Mouse (Mus musculus): Measurements from ENCODE around the gene Ppme1. TPM values are rescaled to one million over a fixed set of nuclear protein-coding genes. Genes with fewer than 3 reads are reported as not detected.

Gene Ppme1
- polyA plus RNA-seq, 1 experiment from 2014 or later = 79.5 TPM

DNA sequence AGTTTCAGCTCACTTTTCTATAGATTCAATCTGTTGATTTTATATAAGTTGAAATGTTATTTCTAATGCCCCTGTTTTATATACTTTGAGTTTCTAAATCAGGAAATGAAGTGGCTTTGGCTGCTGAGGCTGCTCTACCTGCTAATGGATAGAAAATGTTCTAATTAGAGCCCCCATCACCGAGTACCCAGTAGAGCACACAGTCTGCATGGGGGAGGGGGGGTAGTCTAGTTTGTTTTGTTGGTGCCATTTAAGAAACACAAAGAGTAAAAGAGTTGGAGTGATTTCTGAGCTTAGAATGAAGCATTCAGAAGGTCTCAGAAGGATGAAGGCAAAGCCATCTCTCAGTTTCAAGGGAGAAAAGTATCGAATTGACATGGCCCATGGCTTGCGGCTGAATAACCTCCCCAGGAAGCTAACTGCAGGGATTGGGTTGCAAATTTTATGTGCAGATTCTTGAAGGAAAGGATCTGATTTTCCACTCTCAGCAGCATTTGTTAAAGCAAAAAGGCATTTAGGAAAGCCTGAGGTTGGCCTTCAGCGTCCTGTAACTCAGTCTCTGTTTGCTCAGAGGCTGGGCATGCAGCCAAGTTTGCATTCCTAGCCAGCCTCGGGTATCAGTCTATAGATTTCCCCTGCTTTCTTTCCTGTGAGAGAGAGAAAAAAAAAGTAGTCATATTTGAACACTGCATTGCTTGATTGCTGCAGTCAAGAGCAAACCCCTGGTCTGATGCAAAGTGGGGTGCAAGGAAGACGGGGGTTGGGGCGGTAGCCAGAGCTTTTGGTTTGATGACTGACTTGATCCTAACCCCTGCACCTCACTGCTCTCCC lies 84.1 kb downstream of the Ppme1 start:
- Histone ChIP-seq H3K4me3 (ENCODE audit: low read length) (peak overlapping the region; percentile 25), H3K4me1 (ENCODE audit: insufficient read depth, low read length) (peaks cover 25% of the 10 kb centered on the region), H3K27me3 (ENCODE audit: insufficient read depth, low read length) (peaks cover 3% of the 10 kb centered on the region; the same call in 1 of the 2 replicates), H3K36me3 (ENCODE audit: insufficient read depth, low read length) (no peaks in the 10 kb centered on the region), H3K9me3 (ENCODE audit: low read length) (no peaks in the 10 kb centered on the region; the same call in 1 of the 2 replicates), H3K4me2 (replicated peaks; ENCODE audit: low read depth, low read length) (peak overlapping the region; percentile 49), H3K9ac (replicated peaks; ENCODE audit: low read length) (peak overlapping the region; percentile 43), H3K27ac (ENCODE audit: low read length) (peak overlapping the region; percentile 97)
- ATAC-seq (ENCODE audit: low FRiP score, low TSS enrichment) = peak; percentile 86
- WGBS = 5% methylated on average over 7 of the region's 7 CpGs

DNA sequence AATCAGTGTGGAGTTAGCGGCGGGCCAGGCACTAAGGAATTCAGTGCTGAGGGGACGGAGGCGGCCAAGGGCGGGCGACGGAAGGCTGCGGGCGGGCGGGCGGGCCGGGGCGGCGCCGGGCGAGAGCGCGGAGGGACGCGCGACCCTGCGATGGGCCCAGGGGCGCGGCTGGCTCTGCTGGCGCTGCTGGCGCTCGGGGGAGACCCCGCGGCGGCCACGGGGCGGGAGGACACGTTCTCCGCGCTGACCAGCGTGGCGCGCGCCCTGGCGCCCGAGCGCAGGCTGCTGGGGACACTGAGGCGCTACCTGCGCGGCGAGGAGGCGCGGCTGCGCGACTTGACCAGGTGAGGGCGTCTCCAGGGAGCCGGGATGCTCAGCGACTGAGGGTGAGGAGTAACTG lies 86.7 kb downstream of the Ppme1 start, which contains the start of gene P4ha3:
Gene P4ha3, plus strand, starts transcription at position 138 of the 400 bp plus-strand sequence.
- no peaks in the 10 kb centered on the region; the same call in 1 of the 2 replicates for H3K9me3 ChIP-seq (ENCODE audit: low read length)
- peak within 1 kb of the TSS; percentile 59 for H3K4me3 ChIP-seq (ENCODE audit: low read length)
- peak within 1 kb of the TSS; percentile 93 for H3K4me2 ChIP-seq (replicated peaks; ENCODE audit: low read depth, low read length)
- no peak within 1 kb of the TSS for H3K27ac ChIP-seq (ENCODE audit: low read length)
- no peaks in the 10 kb centered on the region for H3K36me3 ChIP-seq (ENCODE audit: insufficient read depth, low read length)
- peaks cover 3% of the 10 kb centered on the region; the same call in 1 of the 2 replicates for H3K27me3 ChIP-seq (ENCODE audit: insufficient read depth, low read length)
- H3K4me1 ChIP-seq (ENCODE audit: insufficient read depth, low read length) = peaks cover 25% of the 10 kb centered on the region
- WGBS = under 1% methylated on average over 52 of the region's 53 CpGs
- peak; percentile 50; the same call in 1 of the 2 replicates for ATAC-seq (ENCODE audit: low FRiP score, low TSS enrichment)
- H3K9ac ChIP-seq (replicated peaks; ENCODE audit: low read length) = peak within 1 kb of the TSS; percentile 77

DNA sequence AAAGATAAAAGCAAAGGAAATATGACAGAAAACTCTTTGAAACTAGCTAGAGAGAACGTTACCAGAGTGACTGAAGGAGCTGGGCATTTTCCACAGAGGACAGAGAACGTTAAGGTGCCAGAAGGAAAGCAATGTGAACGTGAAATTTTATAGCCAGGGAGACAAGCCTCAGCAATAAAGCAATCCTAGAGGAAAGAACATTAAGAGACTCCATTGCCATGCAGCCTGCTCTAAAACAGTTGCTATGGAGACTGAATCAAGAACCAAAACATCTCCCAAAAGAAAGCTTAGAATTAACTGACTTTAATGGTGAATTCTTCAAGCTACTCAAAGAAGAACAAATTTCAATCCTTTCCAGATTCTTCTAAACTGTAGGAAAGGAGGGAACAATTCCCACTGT lies 88.8 kb downstream of the Ppme1 start:
- Histone ChIP-seq H3K4me2 (replicated peaks; ENCODE audit: low read depth, low read length) (no peak overlapping the region), H3K4me3 (ENCODE audit: low read length) (no peak overlapping the region), H3K27ac (ENCODE audit: low read length) (no peak overlapping the region), H3K9ac (replicated peaks; ENCODE audit: low read length) (no peak overlapping the region), H3K9me3 (ENCODE audit: low read length) (no peaks in the 10 kb centered on the region), H3K36me3 (ENCODE audit: insufficient read depth, low read length) (no peaks in the 10 kb centered on the region), H3K27me3 (ENCODE audit: insufficient read depth, low read length) (peaks cover 3% of the 10 kb centered on the region; the same call in 1 of the 2 replicates), H3K4me1 (ENCODE audit: insufficient read depth, low read length) (peaks cover 12% of the 10 kb centered on the region)
- ATAC-seq (ENCODE audit: low FRiP score, low TSS enrichment) = no peak
- 14% methylated on average over 3 of the region's 3 CpGs for WGBS

DNA sequence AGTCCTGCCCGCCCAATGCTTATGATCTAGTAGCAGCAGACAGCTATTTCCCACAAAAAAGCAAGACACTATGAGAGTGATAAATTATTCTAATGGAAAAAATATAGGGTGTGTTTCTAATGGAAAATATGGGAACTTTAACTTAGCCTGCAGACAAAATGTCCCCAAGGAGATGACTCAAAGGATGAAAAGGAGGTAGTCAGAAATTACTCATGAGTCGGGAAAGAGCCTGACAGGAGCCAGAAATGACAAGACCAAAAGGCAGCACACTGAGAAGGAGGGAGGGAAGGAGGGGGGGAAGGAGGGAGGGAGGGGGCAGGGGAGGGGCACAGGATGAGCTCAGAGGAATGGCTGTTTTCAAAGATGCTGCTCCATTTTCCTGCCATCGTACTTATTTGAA lies 90.5 kb downstream of the Ppme1 start:
- H3K9me3 ChIP-seq (ENCODE audit: low read length) = no peaks in the 10 kb centered on the region
- 44% methylated on average over 3 of the region's 3 CpGs for WGBS

DNA sequence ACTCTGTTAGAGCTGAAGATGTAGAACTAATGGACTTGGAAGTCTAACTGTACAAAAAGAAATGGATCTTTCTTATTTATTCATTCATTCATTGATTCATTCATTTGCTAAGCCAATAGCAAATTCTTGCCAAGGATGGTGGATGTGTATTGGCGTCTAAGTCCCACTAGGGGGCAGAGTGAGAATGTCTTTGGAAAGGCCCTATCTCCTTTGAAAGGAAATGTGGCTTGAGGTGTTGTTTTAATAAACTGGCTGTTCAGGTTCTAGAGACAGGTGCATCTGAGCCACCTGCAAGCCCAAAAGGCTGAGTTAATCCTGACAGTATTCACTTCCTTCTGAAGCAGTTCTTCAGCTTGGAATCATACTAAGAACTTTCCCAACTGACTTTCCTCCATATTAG lies 92.3 kb downstream of the Ppme1 start:
- Histone ChIP-seq H3K27ac (ENCODE audit: low read length) (no peak overlapping the region), H3K27me3 (ENCODE audit: insufficient read depth, low read length) (0 out of 2 replicates have a peak, but pooled peaks cover 3% of the 10 kb centered on the region), H3K4me3 (ENCODE audit: low read length) (no peak overlapping the region), H3K4me2 (replicated peaks; ENCODE audit: low read depth, low read length) (no peak overlapping the region), H3K36me3 (ENCODE audit: insufficient read depth, low read length) (no peaks in the 10 kb centered on the region), H3K4me1 (ENCODE audit: insufficient read depth, low read length) (no peaks in the 10 kb centered on the region), H3K9ac (replicated peaks; ENCODE audit: low read length) (no peak overlapping the region), H3K9me3 (ENCODE audit: low read length) (no peaks in the 10 kb centered on the region)
- no peak for ATAC-seq (ENCODE audit: low FRiP score, low TSS enrichment)
- 0% methylated on average over 1 of the region's 1 CpGs for WGBS

More for the DNA sequence above, 90.5 kb downstream of the Ppme1 start:
- no peak overlapping the region for H3K9ac ChIP-seq (replicated peaks; ENCODE audit: low read length)
- ATAC-seq (ENCODE audit: low FRiP score, low TSS enrichment) = no peak
- H3K27ac ChIP-seq (ENCODE audit: low read length) = no peak overlapping the region
- H3K36me3 ChIP-seq (ENCODE audit: insufficient read depth, low read length) = no peaks in the 10 kb centered on the region
- H3K4me3 ChIP-seq (ENCODE audit: low read length) = no peak overlapping the region
- H3K27me3 ChIP-seq (ENCODE audit: insufficient read depth, low read length) = peaks cover 3% of the 10 kb centered on the region; the same call in 1 of the 2 replicates
- H3K4me2 ChIP-seq (replicated peaks; ENCODE audit: low read depth, low read length) = no peak overlapping the region
- H3K4me1 ChIP-seq (ENCODE audit: insufficient read depth, low read length) = 0 out of 2 replicates have a peak, but pooled peaks cover 3% of the 10 kb centered on the region

Other genes with a start within 250 kb of the Ppme1 start
- 19.6 and 21.7 TPM in 2 replicates for gene Lipt2, start 213.0 kb downstream of the Ppme1 start, polyA plus RNA-seq (2015; fragmentation: Nextera tagmentation; extraction: Ambion mirVana)
- gene Kcne3, start 195.8 kb downstream of the Ppme1 start, polyA plus RNA-seq (2015; fragmentation: Nextera tagmentation; extraction: Ambion mirVana) = 3.0 and 4.2 TPM in 2 replicates
- 3.4 and 4.0 TPM in 2 replicates for gene Pgm2l1, start 144.9 kb downstream of the Ppme1 start, polyA plus RNA-seq (2015; fragmentation: Nextera tagmentation; extraction: Ambion mirVana)
- 7.2 and 9.3 TPM in 2 replicates for gene P4ha3, start 86.8 kb downstream of the Ppme1 start, polyA plus RNA-seq (2015; fragmentation: Nextera tagmentation; extraction: Ambion mirVana)
- 23.6 and 29.8 TPM in 2 replicates for gene C2cd3, start 74 bp downstream of the Ppme1 start, polyA plus RNA-seq (2015; fragmentation: Nextera tagmentation; extraction: Ambion mirVana)
- gene Ucp3, start 100.7 kb upstream of the Ppme1 start, polyA plus RNA-seq (2015; fragmentation: Nextera tagmentation; extraction: Ambion mirVana) = 0.09 and 0.14 TPM in 2 replicates
- 221 and 250 TPM in 2 replicates for gene Ucp2, start 121.0 kb upstream of the Ppme1 start, polyA plus RNA-seq (2015; fragmentation: Nextera tagmentation; extraction: Ambion mirVana)
- gene Dnajb13, start 142.7 kb upstream of the Ppme1 start, polyA plus RNA-seq (2015; fragmentation: Nextera tagmentation; extraction: Ambion mirVana) = 0.50 and 0.60 TPM in 2 replicates
- 23.4 and 26.3 TPM in 2 replicates for gene Coa4, start 164.8 kb upstream of the Ppme1 start, polyA plus RNA-seq (2015; fragmentation: Nextera tagmentation; extraction: Ambion mirVana)
- 88.3 and 91.1 TPM in 2 replicates for gene Rab6a, start 235.1 kb upstream of the Ppme1 start, polyA plus RNA-seq (2015; fragmentation: Nextera tagmentation; extraction: Ambion mirVana)
- 81.5 and 82.3 TPM in 2 replicates for gene Mrpl48, start 236.0 kb upstream of the Ppme1 start, polyA plus RNA-seq (2015; fragmentation: Nextera tagmentation; extraction: Ambion mirVana)